Mouse (Mus musculus) heart, postnatal 0 days (tissue): ENCODE measurements around the gene Spred2. TPM values are rescaled to one million over a fixed set of nuclear protein-coding genes. Genes with fewer than 3 reads are reported as not detected.

Experiments used
- ATAC-seq: fragments of 200-750 bp; cut with Nextera tagmentation; 2 replicates; pipeline ENCODE4 v1.8.0; 2017; ENCODE audit warnings: low read depth, moderate number of reproducible peaks, moderate library complexity; ENCODE audit not compliant: insufficient read depth
- DNase-seq: peaks from one replicate; pipeline ENCODE4 v3.0.0-alpha.2; 2016; ENCODE audit warnings: low spot score
- H3K27ac ChIP-seq: fragments of 300-500 bp; sonication (generic); 2 replicates; pipeline ENCODE4 v1.5.1; 2014; ENCODE audit warnings: low read depth, mild to moderate bottlenecking
- H3K27me3 ChIP-seq: fragments of 300-500 bp; sonication (generic); 2 replicates; pipeline ENCODE4 v1.6.1; 2014; ENCODE audit warnings: low read length, mixed read lengths; ENCODE audit not compliant: control insufficient read depth, insufficient read depth
- H3K36me3 ChIP-seq: fragments of 300-500 bp; sonication (generic); replicated peaks from 2 replicates; pipeline ENCODE4 v1.6.1; 2014; ENCODE audit warnings: low read length, mixed read lengths; ENCODE audit not compliant: control insufficient read depth, insufficient read depth
- H3K4me1 ChIP-seq: fragments of 300-500 bp; sonication (generic); 2 replicates; pipeline ENCODE4 v1.6.1; 2014; ENCODE audit warnings: antibody characterized with exemption; ENCODE audit not compliant: control insufficient read depth, insufficient read depth
- H3K4me2 ChIP-seq: fragments of 300-500 bp; sonication (generic); 2 replicates; pipeline ENCODE4 v1.6.1; 2014; ENCODE audit warnings: low read depth, mild to moderate bottlenecking, low read length, moderate library complexity
- H3K4me3 ChIP-seq: fragments of 300-500 bp; sonication (generic); 2 replicates; pipeline ENCODE4 v1.5.1; 2014; ENCODE audit warnings: low read depth, low read length
- H3K9ac ChIP-seq: fragments of 300-500 bp; sonication (generic); replicated peaks from 2 replicates; pipeline ENCODE4 v1.6.1; 2014; ENCODE audit warnings: low read depth, low read length, mixed read lengths
- H3K9me3 ChIP-seq: fragments of 300-500 bp; sonication (generic); replicated peaks from 2 replicates; pipeline ENCODE4 v1.6.1; 2016; ENCODE audit warnings: low read length; ENCODE audit not compliant: control insufficient read depth
- CTCF ChIP-seq: IDR thresholded peaks from 2 replicates; pipeline ENCODE4 v1.5.1; 2016; ENCODE audit warnings: antibody characterized with exemption, control low read depth, low read depth
- EP300 ChIP-seq: IDR thresholded peaks from 2 replicates; pipeline ENCODE4 v1.6.1; 2016; ENCODE audit warnings: antibody characterized with exemption, low read depth
- WGBS: fragments of 180-500 bp; shearing (Covaris S2); extraction: QIAGEN DNeasy Blood & Tissue Kit; methylation state at CpG from one replicate; pipeline ENCODE4 v1.1.7; 2014; 5-methylcytosine and 5-hydroxymethylcytosine counted together
- polyA plus RNA-seq: library from polyadenylated mRNA; unstranded; fragments of >200 nt; fragmentation: Nextera tagmentation; extraction: Ambion mirVana; gene quantifications from 2 replicates; pipeline ENCODE4 v1.2.1, GENCODE M21; 2015
- total RNA-seq: library from RNA; depleted of rRNA; stranded (reverse); fragments of >200 nt; gene quantifications from 2 replicates; pipeline ENCODE4 v1.2.3, GENCODE M21; 2014; ENCODE audit warnings: low replicate concordance

The Spred2 gene
- total and polyA plus RNA-seq, 2 experiments from 2014 or later, result 3.2 to 8.2 TPM

DNA sequence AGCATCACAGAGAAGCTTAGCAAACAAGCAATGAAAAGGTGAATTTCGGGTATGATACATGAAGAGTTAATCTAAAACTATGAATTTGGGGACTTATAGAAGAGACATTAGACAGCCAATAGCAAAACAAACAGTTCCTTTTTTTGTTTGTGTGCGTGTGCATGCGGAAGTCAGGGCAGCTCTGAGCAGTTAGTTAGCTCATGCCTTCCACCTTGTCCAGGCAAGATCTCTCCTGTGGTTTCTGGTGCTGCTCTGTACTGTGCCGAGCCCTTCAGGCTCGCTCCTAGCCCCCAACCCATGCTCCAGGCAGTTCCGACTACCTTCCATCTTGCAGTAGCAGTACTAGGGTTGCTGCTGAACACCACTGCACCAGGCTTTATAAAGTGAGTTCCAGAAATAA lies 31.5 kb downstream of the Spred2 start:
- H3K9me3 ChIP-seq, result no peaks in the 10 kb centered on the region
- WGBS, result 77% methylated on average over 6 of the region's 6 CpGs

DNA sequence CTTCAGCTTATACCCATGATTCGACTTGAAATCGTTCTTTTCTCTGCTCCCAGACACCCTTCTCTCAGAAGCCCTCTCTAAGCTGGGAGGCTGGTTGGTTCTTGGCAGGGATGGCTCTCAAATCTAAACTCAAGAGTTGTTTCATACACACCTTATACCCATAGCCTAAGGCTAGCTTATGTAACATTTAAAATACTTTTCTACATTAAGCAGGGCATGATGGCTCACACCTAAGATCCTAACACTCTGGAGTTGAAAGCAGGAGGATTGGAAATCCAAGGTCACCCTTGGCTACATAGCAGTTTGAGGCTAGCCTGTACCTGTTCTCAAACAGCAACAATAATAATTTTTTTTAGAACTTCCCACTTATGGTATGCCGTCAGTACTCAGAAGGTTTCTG lies 34.8 kb downstream of the Spred2 start:
- no peak overlapping the region for H3K27ac ChIP-seq
- DNase-seq (no peak), ATAC-seq (no peak)
- H3K9ac ChIP-seq, result no peak overlapping the region
- H3K4me3 ChIP-seq, result no peak overlapping the region
- H3K9me3 ChIP-seq, result no peaks in the 10 kb centered on the region
- no peak overlapping the region for H3K4me2 ChIP-seq
- peaks cover 17% of the 10 kb centered on the region for H3K4me1 ChIP-seq
- no peaks in the 10 kb centered on the region for H3K36me3 ChIP-seq
- TF ChIP-seq EP300 (no peak), CTCF (no peak)
- WGBS, result 83% methylated on average over 3 of the region's 3 CpGs
- no peaks in the 10 kb centered on the region for H3K27me3 ChIP-seq

More for the DNA sequence above, 31.5 kb downstream of the Spred2 start:
- Histone ChIP-seq H3K27me3 (no peaks in the 10 kb centered on the region), H3K4me1 (0 out of 2 replicates have a peak, but pooled peaks cover 3% of the 10 kb centered on the region), H3K9ac (no peak overlapping the region), H3K4me2 (no peak overlapping the region), H3K36me3 (no peaks in the 10 kb centered on the region), H3K27ac (no peak overlapping the region), H3K4me3 (no peak overlapping the region)
- no peak for DNase-seq
- ATAC-seq, result no peak
- TF ChIP-seq EP300 (no peak), CTCF (no peak)

DNA sequence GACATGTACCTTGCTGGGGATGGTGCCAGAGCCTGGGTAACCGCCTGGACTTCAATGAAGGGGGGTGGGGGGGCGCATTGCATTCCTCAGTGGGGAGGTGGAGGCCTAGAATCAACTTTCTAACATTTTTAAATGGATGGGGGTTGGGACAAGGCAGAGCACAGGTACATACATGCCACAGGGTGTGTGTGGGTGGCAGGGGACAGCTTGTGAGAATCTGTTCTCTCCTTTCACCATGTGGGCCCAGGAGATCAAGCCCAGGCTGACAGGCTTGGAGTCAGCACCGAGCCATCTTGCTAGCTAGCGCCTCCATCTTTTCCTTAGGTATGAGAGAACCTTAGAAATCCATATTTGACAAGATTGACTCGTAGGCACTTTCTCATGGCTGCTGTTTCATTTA lies 35.7 kb downstream of the Spred2 start:
- no peak overlapping the region for H3K27ac ChIP-seq
- no peaks in the 10 kb centered on the region for H3K36me3 ChIP-seq
- H3K4me2 ChIP-seq, result no peak overlapping the region
- H3K27me3 ChIP-seq, result no peaks in the 10 kb centered on the region
- DNase-seq, result no peak
- H3K4me1 ChIP-seq, result peaks cover 25% of the 10 kb centered on the region
- no peak overlapping the region for H3K9ac ChIP-seq
- H3K4me3 ChIP-seq, result no peak overlapping the region
- TF ChIP-seq CTCF (no peak), EP300 (no peak)
- WGBS, result 77% methylated on average over 5 of the region's 5 CpGs
- H3K9me3 ChIP-seq, result no peaks in the 10 kb centered on the region
- ATAC-seq, result no peak

DNA sequence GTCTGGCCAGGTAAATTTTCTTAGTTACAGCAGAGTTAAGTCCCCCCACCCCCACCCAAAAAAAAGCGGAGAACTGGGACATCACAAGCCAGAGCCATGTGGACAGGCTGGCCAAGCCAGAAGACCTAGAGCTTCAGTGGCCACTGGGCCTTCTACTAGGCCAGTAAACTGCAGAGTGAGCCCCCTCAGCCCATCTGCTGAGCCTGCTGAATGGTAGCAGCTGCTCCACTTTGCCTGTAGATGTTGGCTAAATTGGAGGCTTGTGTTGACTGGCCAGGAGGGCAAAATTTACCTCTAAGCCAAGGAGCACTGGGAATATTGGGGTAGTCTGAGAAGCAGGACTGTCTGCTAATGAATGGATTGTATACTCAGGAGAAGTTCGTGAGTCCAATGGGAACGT lies 36.4 kb downstream of the Spred2 start:
- no peak overlapping the region for H3K9ac ChIP-seq
- WGBS, result 79% methylated on average over 3 of the region's 3 CpGs
- no peak overlapping the region for H3K27ac ChIP-seq
- peaks cover 31% of the 10 kb centered on the region for H3K4me1 ChIP-seq
- no peak for DNase-seq
- H3K9me3 ChIP-seq, result no peaks in the 10 kb centered on the region
- ATAC-seq, result no peak
- no peaks in the 10 kb centered on the region for H3K36me3 ChIP-seq
- H3K4me2 ChIP-seq, result no peak overlapping the region
- TF ChIP-seq CTCF (no peak), EP300 (no peak)
- H3K4me3 ChIP-seq, result no peak overlapping the region
- H3K27me3 ChIP-seq, result no peaks in the 10 kb centered on the region

DNA sequence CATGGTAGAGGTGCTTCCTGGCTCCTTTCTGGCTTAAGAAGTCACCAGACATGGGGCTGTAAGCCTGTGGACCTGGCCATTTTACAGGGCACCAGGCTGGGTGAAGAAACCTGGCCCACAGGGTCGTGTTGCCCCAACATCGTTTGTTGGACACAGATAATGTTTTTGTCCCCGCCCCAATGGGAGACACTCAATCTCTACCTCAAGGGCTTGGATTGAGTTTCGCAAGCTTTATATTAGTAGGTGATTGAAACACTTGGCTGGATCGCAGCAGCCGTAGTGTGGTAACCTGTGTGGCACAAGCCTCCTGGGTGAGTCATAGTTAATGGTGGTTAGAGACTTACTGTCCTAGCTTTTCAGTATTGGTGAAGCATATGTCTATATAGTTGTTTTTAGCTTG lies 36.9 kb downstream of the Spred2 start:
- Histone ChIP-seq H3K27ac (no peak overlapping the region), H3K4me2 (no peak overlapping the region), H3K9me3 (no peaks in the 10 kb centered on the region), H3K4me3 (no peak overlapping the region), H3K36me3 (no peaks in the 10 kb centered on the region), H3K27me3 (no peaks in the 10 kb centered on the region), H3K9ac (no peak overlapping the region), H3K4me1 (peaks cover 37% of the 10 kb centered on the region)
- 80% methylated on average over 6 of the region's 6 CpGs for WGBS
- TF ChIP-seq EP300, result no peak
- TF ChIP-seq CTCF, result no peak
- ATAC-seq (no peak), DNase-seq (no peak)

DNA sequence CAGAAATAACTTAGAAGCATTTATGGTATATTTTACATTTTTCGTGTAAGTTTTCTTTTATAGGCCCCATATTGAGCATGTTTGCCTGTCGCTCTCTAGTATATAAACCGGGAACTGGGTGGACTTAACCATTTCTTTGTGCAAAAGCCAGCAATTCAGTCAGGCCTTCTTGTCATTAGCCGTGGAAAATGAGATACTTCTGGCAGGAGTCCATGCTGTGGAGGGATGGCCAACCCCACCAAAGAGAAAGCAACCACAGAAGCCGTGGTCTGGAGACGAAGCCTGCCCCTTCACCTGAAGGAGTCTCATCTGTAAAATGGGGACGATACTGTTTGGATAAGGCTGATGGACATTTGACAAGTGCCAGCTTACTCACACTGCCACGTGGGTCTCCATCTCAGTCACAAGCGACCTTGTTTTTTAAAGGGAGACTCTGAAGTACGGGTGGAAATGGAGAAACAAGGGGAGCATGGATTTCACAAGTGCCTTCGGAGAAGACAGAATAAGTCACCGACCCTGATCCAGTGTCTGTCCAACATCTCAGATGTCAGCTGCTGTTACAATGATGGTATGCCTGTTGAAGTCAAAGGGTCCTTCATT lies 37.7 kb downstream of the Spred2 start:
- no peaks in the 10 kb centered on the region for H3K36me3 ChIP-seq
- ATAC-seq, result no peak
- H3K4me2 ChIP-seq, result no peak overlapping the region
- TF ChIP-seq CTCF (no peak), EP300 (no peak)
- peaks cover 44% of the 10 kb centered on the region for H3K4me1 ChIP-seq
- no peak overlapping the region for H3K4me3 ChIP-seq
- 70% methylated on average over 12 of the region's 12 CpGs for WGBS
- H3K27ac ChIP-seq, result no peak overlapping the region
- no peak for DNase-seq
- no peaks in the 10 kb centered on the region for H3K27me3 ChIP-seq
- no peaks in the 10 kb centered on the region for H3K9me3 ChIP-seq
- no peak overlapping the region for H3K9ac ChIP-seq
